Mouse (Mus musculus) bone marrow, adult 2 months (tissue): ENCODE results near the gene Gm10330. TPM values are rescaled to one million over a fixed set of nuclear protein-coding genes. Genes with fewer than 3 reads are reported as not detected.
"Not testable (repeated sequence)": the region's sequence is repeated elsewhere in the genome, so short reads cannot be mapped to it uniquely, and the experiment has no call there.

ENCODE experiments used
- H3K27ac ChIP-seq: fragments of 200-500 bp; 2 replicates; pipeline ENCODE4 v1.5.1; 2012; ENCODE audit warnings: low read depth, mild to moderate bottlenecking, control low read depth, inconsistent platforms, low read length; ENCODE audit not compliant: control insufficient read depth, poor library complexity, insufficient read depth
- H3K4me1 ChIP-seq: fragments of 200-500 bp; 2 replicates; pipeline ENCODE4 v1.6.1; 2011; ENCODE audit warnings: low read length; ENCODE audit not compliant: control insufficient read depth, insufficient read depth
- H3K4me3 ChIP-seq: fragments of 200-500 bp; replicated peaks from 2 replicates; pipeline ENCODE3; 2011; ENCODE audit warnings: mild to moderate bottlenecking, low read depth, low read length, control low read depth; ENCODE audit not compliant: control insufficient read depth
- WGBS: fragments of 180-500 bp; shearing (Covaris S2); methylation state at CpG from one replicate; pipeline ENCODE4 v1.1.7; 2018; 5-methylcytosine and 5-hydroxymethylcytosine counted together
- polyA plus RNA-seq: library from polyadenylated mRNA; stranded (reverse); fragments of >200 nt; gene quantifications from 2 replicates; pipeline ENCODE4 v1.2.4, GENCODE M21; 2011; ENCODE audit warnings: low replicate concordance; ENCODE audit not compliant: missing spikeins, insufficient read depth, insufficient read length

The Gm10330 gene
- not detected in 2 replicates for polyA plus RNA-seq

- 73% methylated on average over 1 of the region's 1 CpGs for WGBS
- not testable (repeated sequence) for H3K27ac ChIP-seq, H3K4me1 ChIP-seq, H3K4me3 ChIP-seq
Measured at GRCm38 (mm10) chr12:23780165-23780564, at the start of gene Gm10330. Gene Gm10330, minus strand, starts transcription at chr12:23780265.

DNA sequence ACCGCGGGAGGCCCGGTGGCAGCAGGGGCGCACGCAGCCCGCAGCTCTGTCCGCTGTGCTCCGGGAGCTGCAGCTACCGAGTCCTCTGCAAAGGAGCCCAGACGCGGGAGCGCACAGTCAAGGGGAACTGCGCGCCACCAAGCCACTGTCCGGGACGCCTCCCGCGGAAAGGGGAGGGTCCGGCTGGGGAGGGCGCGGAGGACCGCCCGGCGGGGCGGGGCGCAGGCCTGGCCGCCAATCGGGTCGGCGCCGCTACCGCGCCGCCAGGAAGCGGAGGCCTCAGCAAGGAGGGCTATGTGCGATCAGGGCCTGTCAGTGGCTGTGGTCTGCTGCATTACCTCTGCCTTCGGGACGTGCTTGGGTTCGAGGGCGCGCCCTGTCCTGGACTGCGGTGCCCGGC is 20.7 kb upstream of the Gm10330 start:
- H3K27ac ChIP-seq, H3K4me1 ChIP-seq, H3K4me3 ChIP-seq: not testable (repeated sequence)
- WGBS, result 36% methylated on average over 43 of the region's 43 CpGs

GRCm38 (mm10) chr12:23800366-23800765 is 20.3 kb upstream of the Gm10330 start:
- 22% methylated on average over 30 of the region's 48 CpGs for WGBS
- not testable (repeated sequence) for H3K27ac ChIP-seq, H3K4me1 ChIP-seq, H3K4me3 ChIP-seq
